Mouse (Mus musculus) CH12.LX (cell line): ENCODE measurements around the gene Scin. TPM values are rescaled to one million over a fixed set of nuclear protein-coding genes. Genes with fewer than 3 reads are reported as not detected.

Experiments used
- DNase-seq: peaks from one replicate; pipeline ENCODE4 v3.0.0-alpha.2; 2013; ENCODE audit errors: extremely low read depth
- H3K27ac ChIP-seq: 2 replicates; pipeline ENCODE4 v1.5.1; 2012; ENCODE audit warnings: low read depth, mild to moderate bottlenecking, control low read depth, moderate library complexity; ENCODE audit not compliant: insufficient read depth
- H3K27me3 ChIP-seq: replicated peaks from 2 replicates; pipeline ENCODE3; 2012; ENCODE audit warnings: inconsistent platforms
- H3K36me3 ChIP-seq, 2 experiments: replicated peaks in 1 of 2; 2 replicates each; pipeline versions ENCODE3 to v1.6.1; 2012; ENCODE audit warnings: inconsistent platforms in 1 of 2, low read length in 1 of 2, mild to moderate bottlenecking in 1 of 2, mixed read lengths in 1 of 2, moderate library complexity in 1 of 2; ENCODE audit not compliant: control insufficient read depth in 1 of 2, insufficient read depth in 1 of 2
- H3K4me1 ChIP-seq, 2 experiments: 2 replicates each; pipeline ENCODE4 v1.6.1; 2012; ENCODE audit warnings: inconsistent platforms in 1 of 2, moderate library complexity in 1 of 2; ENCODE audit not compliant: insufficient read depth in 2 of 2, control insufficient read depth in 1 of 2
- H3K4me2 ChIP-seq: 2 replicates; pipeline ENCODE4 v1.6.1; 2012; ENCODE audit warnings: low read depth, mild to moderate bottlenecking, control low read depth; ENCODE audit not compliant: poor library complexity, insufficient read depth, severe bottlenecking
- H3K4me3 ChIP-seq, 3 experiments: fragments of 150-350 bp in 1 of 3; sonication (generic) in 1 of 3; replicated peaks in 1 of 3; 2 replicates each; pipeline versions ENCODE3 to v1.5.1; 2011 to 2012; ENCODE audit warnings: low read depth in 2 of 3, low read length in 2 of 3, mild to moderate bottlenecking in 2 of 3, moderate library complexity in 2 of 3, control low read depth in 1 of 3, improper control_type of control experiment in 1 of 3, inconsistent platforms in 1 of 3, mixed read lengths in 1 of 3; ENCODE audit not compliant: poor library complexity in 1 of 3
- H3K79me2 ChIP-seq: replicated peaks from 2 replicates; pipeline ENCODE4 v1.6.1; 2012; ENCODE audit warnings: mild to moderate bottlenecking, moderate library complexity; ENCODE audit not compliant: control insufficient read depth, poor library complexity, insufficient read depth, severe bottlenecking; ENCODE audit errors: extremely low read depth
- H3K9ac ChIP-seq: 2 replicates; pipeline ENCODE4 v1.6.1; 2012; ENCODE audit warnings: low read depth, mild to moderate bottlenecking, control low read depth, moderate library complexity; ENCODE audit not compliant: insufficient read depth
- H3K9me3 ChIP-seq: replicated peaks from 2 replicates; pipeline ENCODE3; 2012; ENCODE audit warnings: low read length, inconsistent platforms, mixed read lengths
- BHLHE40 ChIP-seq: IDR thresholded peaks from 2 replicates; pipeline ENCODE4 v1.6.1; 2011; ENCODE audit warnings: mild to moderate bottlenecking, low read depth, low read length, improper control_type of control experiment
- CHD1 ChIP-seq: IDR thresholded peaks from 2 replicates; pipeline ENCODE4 v1.6.1; 2012; ENCODE audit warnings: low read depth, low read length, improper control_type of control experiment, inconsistent platforms
- ELF1 ChIP-seq: IDR thresholded peaks from 2 replicates; pipeline ENCODE4 v1.6.1; 2014; ENCODE audit warnings: low read depth, mild to moderate bottlenecking, inconsistent platforms, low read length, improper control_type of control experiment
- JUN ChIP-seq: IDR thresholded peaks from 2 replicates; pipeline ENCODE4 v1.6.1; 2011; ENCODE audit warnings: low read depth, mild to moderate bottlenecking, low read length, improper control_type of control experiment, moderate library complexity; ENCODE audit not compliant: insufficient read depth
- KAT2A ChIP-seq: IDR thresholded peaks from 2 replicates; pipeline ENCODE4 v1.6.1; 2012; ENCODE audit warnings: low read length, improper control_type of control experiment, inconsistent platforms; ENCODE audit not compliant: insufficient replicate concordance
- MAFK ChIP-seq: IDR thresholded peaks from 2 replicates; pipeline ENCODE4 v1.6.1; 2011; ENCODE audit warnings: low read length, improper control_type of control experiment; ENCODE audit not compliant: insufficient replicate concordance
- MAX ChIP-seq: IDR thresholded peaks from 2 replicates; pipeline ENCODE4 v1.6.1; 2011; ENCODE audit warnings: low read length, improper control_type of control experiment
- MAZ ChIP-seq: IDR thresholded peaks from 2 replicates; pipeline ENCODE4 v1.6.1; 2012; ENCODE audit warnings: low read depth, mild to moderate bottlenecking, inconsistent platforms, low read length, improper control_type of control experiment, moderate library complexity
- MEF2A ChIP-seq: IDR thresholded peaks from 2 replicates; pipeline ENCODE4 v1.6.1; 2014; ENCODE audit warnings: low read depth, mild to moderate bottlenecking, inconsistent platforms, low read length, improper control_type of control experiment, borderline replicate concordance
- MXI1 ChIP-seq: IDR thresholded peaks from 2 replicates; pipeline ENCODE4 v1.6.1; 2011; ENCODE audit warnings: mild to moderate bottlenecking, low read depth, low read length, improper control_type of control experiment
- MYC ChIP-seq: IDR thresholded peaks from 2 replicates; pipeline ENCODE4 v1.6.1; 2011; ENCODE audit warnings: low read depth, mild to moderate bottlenecking, improper control_type of control experiment, low read length
- NELFE ChIP-seq: IDR thresholded peaks from 2 replicates; pipeline ENCODE4 v1.6.1; 2011; ENCODE audit warnings: low read depth, low read length, improper control_type of control experiment
- NRF1 ChIP-seq: IDR thresholded peaks from 2 replicates; pipeline ENCODE4 v1.6.1; 2014; ENCODE audit warnings: low read depth, mild to moderate bottlenecking, inconsistent platforms, low read length, improper control_type of control experiment, moderate library complexity
- POLR2A ChIP-seq: IDR thresholded peaks from 2 replicates; pipeline ENCODE4 v1.6.1; 2011; ENCODE audit warnings: low read depth, mild to moderate bottlenecking, improper control_type of control experiment, low read length
- POLR2AphosphoS2 ChIP-seq: IDR thresholded peaks from 2 replicates; pipeline ENCODE4 v1.6.1; 2011; ENCODE audit warnings: low read depth, low read length, improper control_type of control experiment
- RAD21 ChIP-seq: IDR thresholded peaks from 2 replicates; pipeline ENCODE4 v1.6.1; 2011; ENCODE audit warnings: low read depth, mild to moderate bottlenecking, low read length, improper control_type of control experiment, moderate library complexity
- SIN3A ChIP-seq: IDR thresholded peaks from 2 replicates; pipeline ENCODE4 v1.6.1; 2012; ENCODE audit warnings: low read length, improper control_type of control experiment, inconsistent platforms
- TBP ChIP-seq: conservative IDR thresholded peaks from 2 replicates; pipeline ENCODE4 v1.6.1; 2011; ENCODE audit warnings: low read depth, low read length, improper control_type of control experiment
- USF2 ChIP-seq: conservative IDR thresholded peaks from 2 replicates; pipeline ENCODE4 v1.6.1; 2011; ENCODE audit warnings: low read depth, low read length, improper control_type of control experiment
- ZKSCAN1 ChIP-seq: IDR thresholded peaks from 2 replicates; pipeline ENCODE4 v1.6.1; 2012; ENCODE audit warnings: low read depth, inconsistent platforms, low read length, improper control_type of control experiment, borderline replicate concordance
- ZMIZ1 ChIP-seq: IDR thresholded peaks from 2 replicates; pipeline ENCODE4 v1.6.1; 2012; ENCODE audit warnings: low read depth, mild to moderate bottlenecking, inconsistent platforms, low read length, improper control_type of control experiment
- dilution Hi-C: fragments of 300-500 bp; cut with MboI; formaldehyde crosslinking; loops from 2 replicates; pipeline ENCODE4 v1.14.3; 2020; ENCODE audit warnings: low sequenced_read_pairs; ENCODE audit not compliant: extremely low pct_unique_long_range_greater_than_20kb, extremely low pct_ligation_motif_present
- in situ Hi-C: fragments of 300-500 bp; cut with MboI; formaldehyde crosslinking; loops from 3 replicates; pipeline ENCODE4 v1.14.3; 2019; ENCODE audit warnings: low sequenced_read_pairs, low pct_ligation_motif_present, low pct_unique_long_range_greater_than_20kb, mixed read lengths
- polyA plus RNA-seq: library from polyadenylated mRNA; unstranded; fragments of >175 nt; gene quantifications from 2 replicates; pipeline ENCODE4 v1.2.1, GENCODE M21; 2012; ENCODE audit warnings: low read depth; ENCODE audit not compliant: insufficient read length
- total RNA-seq, 2 experiments: library from RNA; depleted of rRNA; stranded (reverse); fragments of 300-350 nt in 1 of 2; fragments of >200 nt in 1 of 2; gene quantifications; 2 replicates each; pipeline ENCODE4 v1.2.3; 2012 to 2014

Gene Scin
- total and polyA plus RNA-seq, 3 experiments = not detected

- H3K4me1 ChIP-seq = peaks cover 3 to 20% of the 10 kb centered on the region in 2 experiments; a peak in 3 of 4 replicates
- TF ChIP-seq POLR2A (no peak), MEF2A (no peak), JUN (no peak), ELF1 (no peak), USF2 (no peak), MAFK (no peak)
These were observed 20.4 kb downstream of the Scin start for GRCm38 (mm10) chr12:40113605-40114004.

GRCm38 (mm10) chr12:40109227-40109626 is 24.8 kb downstream of the Scin start:
- Histone ChIP-seq H3K9me3 (no peaks in the 10 kb centered on the region), H3K4me3 (no peak overlapping the region), H3K9ac (no peak overlapping the region), H3K4me1 (peaks cover 0 to 10% of the 10 kb centered on the region in 2 experiments; a peak in 2 of 4 replicates), H3K36me3 (no peaks in the 10 kb centered on the region), H3K27me3 (no peaks in the 10 kb centered on the region), H3K4me2 (no peak overlapping the region), H3K79me2 (no peaks in the 10 kb centered on the region), H3K27ac (no peak overlapping the region)
- TF ChIP-seq CHD1 = no peak
- TF ChIP-seq KAT2A = no peak
- TF ChIP-seq MXI1 = no peak
- no peak for TF ChIP-seq POLR2AphosphoS2
- TF ChIP-seq MAZ = no peak
- TF ChIP-seq MAX = no peak
- TF ChIP-seq RAD21 = no peak
- TF ChIP-seq ELF1 = no peak
- TF ChIP-seq TBP = no peak
- no peak for TF ChIP-seq NELFE
- no peak for TF ChIP-seq ZKSCAN1
- TF ChIP-seq NRF1 = no peak
- no peak for TF ChIP-seq MYC
- no peak for TF ChIP-seq BHLHE40
- TF ChIP-seq SIN3A = no peak
- no peak for TF ChIP-seq ZMIZ1
- dilution Hi-C loops (no loop called here), in situ Hi-C loops (no loop called here)
- no peak for DNase-seq

More at GRCm38 (mm10) chr12:40113605-40114004, 20.4 kb downstream of the Scin start:
- in situ Hi-C loops (no loop called here), dilution Hi-C loops (no loop called here)
- H3K9ac ChIP-seq = no peak overlapping the region
- H3K36me3 ChIP-seq = no peaks in the 10 kb centered on the region
- no peaks in the 10 kb centered on the region for H3K9me3 ChIP-seq
- H3K27me3 ChIP-seq = no peaks in the 10 kb centered on the region
- no peaks in the 10 kb centered on the region for H3K79me2 ChIP-seq
- H3K27ac ChIP-seq = no peak overlapping the region
- no peak for DNase-seq
- no peak overlapping the region for H3K4me2 ChIP-seq
- no peak overlapping the region for H3K4me3 ChIP-seq
